Mouse (Mus musculus) MEL (cell line): ENCODE measurements around the gene Asdurf.

Source experiments
- CTCF ChIP-seq, 3 experiments: IDR thresholded peaks in 2 of 3; conservative IDR thresholded peaks in 1 of 3; 2 replicates each; pipeline ENCODE4 v1.5.1; 2011 to 2012; ENCODE audit warnings: low read length in 3 of 3, low read depth in 2 of 3, mild to moderate bottlenecking in 2 of 3, improper control_type of control experiment in 1 of 3, inconsistent platforms in 1 of 3, mixed read lengths in 1 of 3, moderate library complexity in 1 of 3; ENCODE audit not compliant: control insufficient read depth in 1 of 3, insufficient read depth in 1 of 3, poor library complexity in 1 of 3, severe bottlenecking in 1 of 3
- E2F4 ChIP-seq: IDR thresholded peaks from 2 replicates; pipeline ENCODE4 v1.6.1; 2011; ENCODE audit warnings: low read depth, low read length, improper control_type of control experiment, borderline replicate concordance
- RCOR1 ChIP-seq: IDR thresholded peaks from 2 replicates; pipeline ENCODE4 v1.6.1; 2012; ENCODE audit warnings: low read depth, mild to moderate bottlenecking, inconsistent platforms, low read length, improper control_type of control experiment
- SIN3A ChIP-seq: IDR thresholded peaks from 2 replicates; pipeline ENCODE4 v1.6.1; 2012; ENCODE audit warnings: low read length, improper control_type of control experiment, inconsistent platforms

DNA sequence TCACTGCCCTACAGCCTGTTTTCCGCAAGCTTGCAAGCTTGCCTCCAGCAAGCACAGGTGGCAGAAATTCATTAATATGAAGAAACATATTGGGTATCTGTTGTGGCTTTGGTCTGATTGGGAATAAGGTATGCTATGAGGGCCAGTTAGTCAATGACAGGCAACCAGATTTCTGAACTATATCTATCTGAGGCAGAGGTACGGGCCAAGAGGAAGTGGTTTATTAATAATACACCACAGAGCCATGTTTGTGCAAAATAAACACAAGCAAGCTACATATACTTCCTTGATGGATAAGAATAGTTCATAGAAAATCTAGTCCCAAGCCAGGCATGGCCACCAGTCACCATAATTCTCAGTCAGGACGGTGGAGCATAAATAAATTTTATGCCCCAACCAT, 25.3 kb upstream of the Asdurf start:
- TF ChIP-seq SIN3A (no peak), E2F4 (no peak), CTCF (IDR thresholded peaks at IDR 0.05 in 2 of 3, conservative IDR thresholded peaks at IDR 0.05 in 1 of 3; ENCODE audit: control insufficient read depth in 1 of 3, insufficient read depth in 1 of 3, low read depth in 2 of 3, low read length in 3 of 3, poor library complexity in 1 of 3, severe bottlenecking in 1 of 3) (no peak), RCOR1 (no peak)
